Mouse (Mus musculus): ENCODE measurements around the gene Dap3. TPM values are rescaled to one million over a fixed set of nuclear protein-coding genes. Genes with fewer than 3 reads are reported as not detected.

The Dap3 gene
- total and polyA plus RNA-seq, 3 experiments: 128 to 169 (median 145) TPM

- Histone ChIP-seq H3K9ac (ENCODE audit: insufficient read depth, low read depth) (no peak overlapping the region), H3K36me3 (replicated peaks in 1 of 2; ENCODE audit: control insufficient read depth in 1 of 2, insufficient read depth in 1 of 2, low read length in 1 of 2) (peaks cover 62 to 90% of the 10 kb centered on the region in 2 experiments), H3K79me2 (replicated peaks; ENCODE audit: control insufficient read depth, extremely low read depth, insufficient read depth, poor library complexity, severe bottlenecking) (no peaks in the 10 kb centered on the region), H3K4me3 (replicated peaks in 1 of 3; ENCODE audit: low read depth in 2 of 3, low read length in 2 of 3, poor library complexity in 1 of 3) (no peak overlapping the region), H3K27me3 (replicated peaks) (no peaks in the 10 kb centered on the region), H3K4me1 (ENCODE audit: control insufficient read depth in 1 of 2, insufficient read depth in 2 of 2) (no peaks in the 10 kb centered on the region), H3K4me2 (ENCODE audit: insufficient read depth, low read depth, poor library complexity, severe bottlenecking) (no peak overlapping the region), H3K9me3 (replicated peaks; ENCODE audit: low read length) (peaks cover 9% of the 10 kb centered on the region), H3K27ac (ENCODE audit: insufficient read depth, low read depth) (no peak overlapping the region)
- TF ChIP-seq IRF4 (IDR thresholded peaks at IDR 0.05; ENCODE audit: low read depth, low read length): no peak
- no peak for TF ChIP-seq ZKSCAN1 (IDR thresholded peaks at IDR 0.05; ENCODE audit: borderline replicate concordance, low read depth, low read length)
- no peak for TF ChIP-seq RAD21 (IDR thresholded peaks at IDR 0.05; ENCODE audit: low read depth, low read length)
- no peak for TF ChIP-seq MAFK (IDR thresholded peaks at IDR 0.05; ENCODE audit: insufficient replicate concordance, low read length)
- TF ChIP-seq ETS1 (conservative IDR thresholded peaks at IDR 0.05; ENCODE audit: low read depth, low read length): no peak
- TF ChIP-seq MAX (IDR thresholded peaks at IDR 0.05; ENCODE audit: low read length): no peak
- no peak for TF ChIP-seq JUND (conservative IDR thresholded peaks at IDR 0.05; ENCODE audit: low read depth, low read length)
- TF ChIP-seq BHLHE40 (IDR thresholded peaks at IDR 0.05; ENCODE audit: low read depth, low read length): no peak
- no peak for TF ChIP-seq USF2 (conservative IDR thresholded peaks at IDR 0.05; ENCODE audit: low read depth, low read length)
- no peak for TF ChIP-seq CTCF (conservative IDR thresholded peaks at IDR 0.05 in 1 of 2, IDR thresholded peaks at IDR 0.05 in 1 of 2; ENCODE audit: low read depth in 2 of 2, low read length in 2 of 2)
- no peak for TF ChIP-seq MEF2A (IDR thresholded peaks at IDR 0.05; ENCODE audit: borderline replicate concordance, low read depth, low read length)
- TF ChIP-seq CHD2 (IDR thresholded peaks at IDR 0.05; ENCODE audit: low read length): no peak
- no peak for TF ChIP-seq ZMIZ1 (IDR thresholded peaks at IDR 0.05; ENCODE audit: low read depth, low read length)
- no peak for TF ChIP-seq ZC3H11A (IDR thresholded peaks at IDR 0.05; ENCODE audit: low read depth, low read length)
- no peak for TF ChIP-seq NRF1 (IDR thresholded peaks at IDR 0.05; ENCODE audit: low read depth, low read length)
- no peak for TF ChIP-seq TBP (conservative IDR thresholded peaks at IDR 0.05; ENCODE audit: low read depth, low read length)
- DNase-seq (ENCODE audit: extremely low read depth): no peak
- dilution Hi-C loops (cut with MboI; ENCODE audit: extremely low pct_ligation_motif_present, extremely low pct_unique_long_range_greater_than_20kb, low sequenced_read_pairs): no loop called here
- in situ Hi-C loops (cut with MboI; ENCODE audit: low pct_ligation_motif_present, low pct_unique_long_range_greater_than_20kb, low sequenced_read_pairs): no loop called here
Observed at GRCm38 (mm10) chr3:88923989-88924591, 26.9 kb downstream of the Dap3 start.

GRCm38 (mm10) chr3:88921411-88921810 lies 29.6 kb downstream of the Dap3 start:
- no peak overlapping the region for H3K9ac ChIP-seq (ENCODE audit: insufficient read depth, low read depth)
- H3K27me3 ChIP-seq (replicated peaks): no peaks in the 10 kb centered on the region
- dilution Hi-C loops (cut with MboI; ENCODE audit: extremely low pct_ligation_motif_present, extremely low pct_unique_long_range_greater_than_20kb, low sequenced_read_pairs): no loop called here
- DNase-seq (ENCODE audit: extremely low read depth): no peak
- no peak overlapping the region for H3K27ac ChIP-seq (ENCODE audit: insufficient read depth, low read depth)
- TF ChIP-seq NRF1 (IDR thresholded peaks at IDR 0.05; ENCODE audit: low read depth, low read length) (no peak), SMC3 (IDR thresholded peaks at IDR 0.05; ENCODE audit: low read depth, low read length) (no peak), TCF12 (IDR thresholded peaks at IDR 0.05; ENCODE audit: low read depth, low read length) (no peak), MEF2A (IDR thresholded peaks at IDR 0.05; ENCODE audit: borderline replicate concordance, low read depth, low read length) (no peak), POLR2A (IDR thresholded peaks at IDR 0.05; ENCODE audit: low read depth, low read length) (no peak), BHLHE40 (IDR thresholded peaks at IDR 0.05; ENCODE audit: low read depth, low read length) (no peak)
- H3K79me2 ChIP-seq (replicated peaks; ENCODE audit: control insufficient read depth, extremely low read depth, insufficient read depth, poor library complexity, severe bottlenecking): no peaks in the 10 kb centered on the region
- H3K9me3 ChIP-seq (replicated peaks; ENCODE audit: low read length): peaks cover 9% of the 10 kb centered on the region
- H3K4me1 ChIP-seq (ENCODE audit: control insufficient read depth in 1 of 2, insufficient read depth in 2 of 2): no peaks in the 10 kb centered on the region
- H3K4me2 ChIP-seq (ENCODE audit: insufficient read depth, low read depth, poor library complexity, severe bottlenecking): no peak overlapping the region
- H3K36me3 ChIP-seq (replicated peaks in 1 of 2; ENCODE audit: control insufficient read depth in 1 of 2, insufficient read depth in 1 of 2, low read length in 1 of 2): peaks cover 41 to 74% of the 10 kb centered on the region in 2 experiments
- no peak overlapping the region for H3K4me3 ChIP-seq (replicated peaks in 1 of 3; ENCODE audit: low read depth in 2 of 3, low read length in 2 of 3, poor library complexity in 1 of 3)
- in situ Hi-C loops (cut with MboI; ENCODE audit: low pct_ligation_motif_present, low pct_unique_long_range_greater_than_20kb, low sequenced_read_pairs): no loop called here
